Mouse (Mus musculus) C2C12 (cell line): ENCODE measurements around the gene Fbln5.

Source experiments
- CEBPB ChIP-seq: IDR thresholded peaks from one replicate; pipeline ENCODE4 v1.6.1; 2011; ENCODE audit warnings: low read depth, mild to moderate bottlenecking, control low read depth, moderate library complexity
- CTCF ChIP-seq: IDR thresholded peaks from one replicate; pipeline ENCODE4 v1.5.1; 2011; ENCODE audit not compliant: control insufficient read depth, insufficient read depth, insufficient read length
- MYOG ChIP-seq: IDR thresholded peaks from one replicate; pipeline ENCODE4 v1.6.1; 2011; ENCODE audit not compliant: control insufficient read depth, insufficient read length; ENCODE audit errors: extremely low read depth
- USF1 ChIP-seq: IDR thresholded peaks from one replicate; pipeline ENCODE4 v1.6.1; 2011; ENCODE audit warnings: low read depth, mild to moderate bottlenecking, control low read depth, moderate library complexity

DNA sequence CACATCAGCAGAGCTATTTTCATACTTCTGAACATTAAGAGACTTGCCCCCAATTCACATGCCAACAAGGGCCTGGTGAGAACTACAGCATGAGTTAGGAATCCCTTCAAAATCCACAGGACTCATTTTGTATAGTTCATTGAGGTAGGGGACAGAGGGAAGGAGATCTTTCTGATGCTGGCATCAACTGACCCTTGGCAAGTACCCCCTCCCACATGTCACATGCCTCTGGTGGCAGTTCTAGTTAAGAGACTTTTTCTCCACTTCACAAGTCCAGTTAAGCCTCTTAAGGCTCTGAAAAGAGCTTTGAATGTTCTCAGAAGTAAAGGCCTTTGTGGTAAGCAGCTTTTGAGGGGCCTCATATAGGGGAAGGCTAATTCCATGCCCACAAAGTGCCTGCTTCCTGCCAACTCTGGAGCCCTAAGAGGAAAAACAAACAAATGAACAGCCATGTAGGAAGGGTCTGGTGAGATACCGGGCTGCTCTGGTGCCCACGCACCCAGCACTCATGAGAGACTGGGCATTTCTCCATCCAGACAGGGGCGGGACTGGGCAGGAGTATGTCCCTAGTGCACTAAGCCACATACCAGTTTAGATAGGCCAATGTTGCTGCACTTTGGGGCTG, 52.5 kb downstream of the Fbln5 start:
- no peak for TF ChIP-seq CTCF
- no peak for TF ChIP-seq CEBPB
- TF ChIP-seq MYOG = no peak
- no peak for TF ChIP-seq USF1
